Mouse (Mus musculus) central nervous system, embryonic 18 days (tissue): ENCODE results near the gene Col19a1. TPM values are rescaled to one million over a fixed set of nuclear protein-coding genes. Genes with fewer than 3 reads are reported as not detected.

ENCODE experiments used
- polyA plus RNA-seq: library from polyadenylated mRNA; depleted of rRNA; stranded (reverse); fragments of >200 nt; gene quantifications from 2 replicates; pipeline ENCODE4 v1.2.3, GENCODE M21; 2012; rRNA removed

Col19a1 gene
- polyA plus RNA-seq = 1.5 TPM in 2 replicates

GRCm38 (mm10) chr1:24587141-24587541 is at the start of gene Col19a1:
Gene Col19a1, minus strand, starts transcription at chr1:24587472.

Other genes with a start within 250 kb of the Col19a1 start
- 45.7 and 51.3 TPM in 2 replicates for gene Lmbrd1, start 91.2 kb upstream of the Col19a1 start, polyA plus RNA-seq